Mouse (Mus musculus) liver, embryonic 16.5 days (tissue): ENCODE data around the gene Lrp5. TPM values are rescaled to one million over a fixed set of nuclear protein-coding genes. Genes with fewer than 3 reads are reported as not detected.
"Not testable (repeated sequence)": the region's sequence is repeated elsewhere in the genome, so short reads cannot be mapped to it uniquely, and the experiment has no call there.

Experiments
- ATAC-seq: fragments of 200-750 bp; cut with Nextera tagmentation; 2 replicates; pipeline ENCODE4 v1.8.0; 2017; ENCODE audit warnings: low read depth, mild to moderate bottlenecking, moderate number of reproducible peaks, moderate library complexity
- H3K27ac ChIP-seq: fragments of 300-500 bp; sonication (generic); 2 replicates; pipeline ENCODE4 v1.5.1; 2014; ENCODE audit warnings: mild to moderate bottlenecking, low read length
- H3K27me3 ChIP-seq: fragments of 300-500 bp; sonication (generic); 2 replicates; pipeline ENCODE4 v1.6.1; 2014; ENCODE audit warnings: low read depth, low read length, mixed read lengths; ENCODE audit not compliant: control insufficient read depth, insufficient read depth
- H3K36me3 ChIP-seq: fragments of 300-500 bp; sonication (generic); 2 replicates; pipeline ENCODE4 v1.6.1; 2014; ENCODE audit warnings: mild to moderate bottlenecking; ENCODE audit not compliant: control insufficient read depth, insufficient read depth
- H3K4me1 ChIP-seq: fragments of 300-500 bp; sonication (generic); 2 replicates; pipeline ENCODE4 v1.6.1; 2014; ENCODE audit warnings: low read depth, low read length, mixed read lengths; ENCODE audit not compliant: control insufficient read depth
- H3K4me2 ChIP-seq: fragments of 300-500 bp; sonication (generic); 2 replicates; pipeline ENCODE4 v1.6.1; 2014; ENCODE audit warnings: low read depth, low read length, mixed read lengths
- H3K4me3 ChIP-seq: fragments of 300-500 bp; sonication (generic); 2 replicates; pipeline ENCODE4 v1.5.1; 2014; ENCODE audit warnings: low read depth, mild to moderate bottlenecking, low read length
- H3K9ac ChIP-seq: fragments of 300-500 bp; sonication (generic); 2 replicates; pipeline ENCODE4 v1.6.1; 2014; ENCODE audit warnings: low read depth, low read length
- H3K9me3 ChIP-seq: fragments of 300-500 bp; sonication (generic); replicated peaks from 2 replicates; pipeline ENCODE4 v1.6.1; 2016; ENCODE audit warnings: low read length; ENCODE audit not compliant: control insufficient read depth
- WGBS: fragments of 180-500 bp; shearing (Covaris S2); extraction: QIAGEN DNeasy Blood & Tissue Kit; methylation state at CpG from one replicate; pipeline ENCODE4 v1.1.7; 2014; ENCODE audit not compliant: insufficient replicate concordance; 5-methylcytosine and 5-hydroxymethylcytosine counted together
- polyA plus RNA-seq: library from polyadenylated mRNA; unstranded; fragments of >200 nt; fragmentation: Nextera tagmentation; extraction: Ambion mirVana; gene quantifications from 2 replicates; pipeline ENCODE4 v1.2.1, GENCODE M21; 2015

The Lrp5 gene
- polyA plus RNA-seq, 1 experiment from 2014 or later: 2.7 TPM

GRCm38 (mm10) chr19:3668551-3668950 is 17.8 kb downstream of the Lrp5 start:
- no peak for ATAC-seq
- H3K36me3 ChIP-seq: no peaks in the 10 kb centered on the region
- no peaks in the 10 kb centered on the region; the same call in 1 of the 2 replicates for H3K9me3 ChIP-seq
- no peak overlapping the region for H3K27ac ChIP-seq
- no peaks in the 10 kb centered on the region for H3K27me3 ChIP-seq
- no peak overlapping the region for H3K9ac ChIP-seq
- H3K4me1 ChIP-seq: peaks cover 52% of the 10 kb centered on the region
- no peak overlapping the region for H3K4me2 ChIP-seq
- 60% methylated on average over 10 of the region's 10 CpGs for WGBS
- H3K4me3 ChIP-seq: no peak overlapping the region

DNA sequence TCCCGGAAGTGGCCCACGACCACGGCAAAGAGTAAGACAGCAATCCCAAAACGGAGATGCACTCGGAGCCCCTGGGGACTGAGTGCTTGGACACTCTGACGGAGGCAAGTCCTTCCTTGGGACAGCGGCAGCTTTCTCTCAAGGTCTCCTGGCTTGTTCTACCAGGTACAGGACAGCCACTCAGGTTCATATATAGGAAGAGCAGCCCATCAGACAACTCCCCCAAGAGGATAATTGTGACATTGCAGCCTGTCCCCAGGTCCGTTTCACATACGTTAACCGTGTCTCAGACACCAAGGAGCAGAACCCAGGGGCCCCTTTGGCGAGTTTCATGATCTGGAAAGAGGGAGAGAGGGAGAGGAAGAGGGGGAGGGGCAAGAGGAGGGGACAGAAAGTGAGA is 18.4 kb downstream of the Lrp5 start:
- 36% methylated on average over 11 of the region's 11 CpGs for WGBS
- no peak overlapping the region for H3K4me3 ChIP-seq
- H3K36me3 ChIP-seq: no peaks in the 10 kb centered on the region
- peak overlapping the region; percentile 43; the same call in 1 of the 2 replicates for H3K27ac ChIP-seq
- no peak for ATAC-seq
- H3K9me3 ChIP-seq: no peaks in the 10 kb centered on the region; the same call in 1 of the 2 replicates
- H3K4me1 ChIP-seq: peaks cover 52% of the 10 kb centered on the region
- H3K4me2 ChIP-seq: no peak overlapping the region
- H3K9ac ChIP-seq: no peak overlapping the region
- H3K27me3 ChIP-seq: no peaks in the 10 kb centered on the region

DNA sequence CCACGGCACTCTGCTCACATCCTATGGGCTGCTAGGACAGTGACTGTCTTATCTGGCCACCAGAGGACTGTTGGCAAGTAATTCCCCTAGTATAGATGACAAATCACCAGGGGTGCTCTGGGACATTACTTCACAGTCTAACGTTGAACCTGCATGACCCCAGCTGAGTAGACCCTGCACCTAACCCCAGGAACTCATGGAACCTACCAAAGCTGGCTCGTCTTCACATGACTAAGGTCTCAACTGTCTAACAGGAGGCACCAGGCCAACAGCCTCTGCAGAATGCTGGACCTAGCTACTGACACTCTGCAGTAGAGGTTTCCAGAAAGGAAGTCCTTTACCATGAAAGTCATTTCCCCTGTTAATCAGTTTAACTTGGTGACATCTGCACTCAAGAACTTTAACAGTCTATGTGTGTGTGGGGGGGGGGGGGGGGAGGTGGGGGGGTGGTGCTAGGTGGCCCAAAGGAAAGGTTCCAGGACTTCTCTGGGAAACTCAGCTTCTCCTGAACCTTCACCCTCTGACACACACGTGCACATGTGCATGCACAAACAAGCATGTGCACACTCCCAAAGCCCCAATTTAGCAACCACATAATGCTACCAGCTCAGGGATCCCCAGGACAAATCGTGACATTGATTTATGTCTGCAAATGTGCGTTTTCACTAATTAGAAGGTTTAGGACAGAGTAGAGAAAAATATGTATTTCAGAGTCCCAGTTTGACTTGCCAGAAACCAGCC is 19.0 kb downstream of the Lrp5 start:
- ATAC-seq: no peak
- no peaks in the 10 kb centered on the region for H3K27me3 ChIP-seq
- no peak overlapping the region for H3K9ac ChIP-seq
- no peaks in the 10 kb centered on the region for H3K36me3 ChIP-seq
- peaks cover 52% of the 10 kb centered on the region for H3K4me1 ChIP-seq
- 24% methylated on average over 6 of the region's 6 CpGs for WGBS
- peak overlapping the region; percentile 61 for H3K27ac ChIP-seq
- no peaks in the 10 kb centered on the region for H3K9me3 ChIP-seq
- H3K4me3 ChIP-seq: no peak overlapping the region
- H3K4me2 ChIP-seq: no peak overlapping the region

GRCm38 (mm10) chr19:3666632-3667031 is 19.7 kb downstream of the Lrp5 start:
- ATAC-seq: peak; percentile 64
- 50% methylated on average over 2 of the region's 2 CpGs for WGBS
- Histone ChIP-seq H3K9ac (no peak overlapping the region), H3K27me3 (no peaks in the 10 kb centered on the region), H3K4me2 (no peak overlapping the region), H3K27ac (peak overlapping the region; percentile 61), H3K36me3 (no peaks in the 10 kb centered on the region), H3K4me1 (peaks cover 52% of the 10 kb centered on the region), H3K4me3 (no peak overlapping the region), H3K9me3 (no peaks in the 10 kb centered on the region)

DNA sequence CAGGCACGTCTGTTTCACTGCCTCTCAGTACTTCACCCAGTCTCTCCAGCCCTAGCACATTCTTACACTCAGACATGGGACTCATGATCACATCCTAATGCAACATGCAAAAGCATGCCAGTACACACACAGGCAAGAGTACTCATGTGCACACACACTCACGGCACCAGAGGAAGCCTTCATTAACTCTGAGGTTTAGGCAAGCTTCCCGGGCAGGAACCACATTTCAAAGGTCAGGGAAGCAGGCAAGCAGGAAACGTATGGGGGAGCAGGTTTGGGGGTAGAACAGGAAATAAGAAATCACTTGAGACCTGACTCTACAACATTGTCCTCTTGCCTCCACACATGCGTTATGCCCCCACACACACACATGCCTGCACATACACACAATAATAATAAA is 20.9 kb downstream of the Lrp5 start:
- Histone ChIP-seq H3K4me1 (peaks cover 52% of the 10 kb centered on the region), H3K27me3 (no peaks in the 10 kb centered on the region), H3K9me3 (no peaks in the 10 kb centered on the region), H3K9ac (no peak overlapping the region), H3K36me3 (no peaks in the 10 kb centered on the region), H3K4me2 (no peak overlapping the region), H3K27ac (peak overlapping the region; percentile 61), H3K4me3 (no peak overlapping the region)
- peak; percentile 35 for ATAC-seq
- 12% methylated on average over 5 of the region's 5 CpGs for WGBS

DNA sequence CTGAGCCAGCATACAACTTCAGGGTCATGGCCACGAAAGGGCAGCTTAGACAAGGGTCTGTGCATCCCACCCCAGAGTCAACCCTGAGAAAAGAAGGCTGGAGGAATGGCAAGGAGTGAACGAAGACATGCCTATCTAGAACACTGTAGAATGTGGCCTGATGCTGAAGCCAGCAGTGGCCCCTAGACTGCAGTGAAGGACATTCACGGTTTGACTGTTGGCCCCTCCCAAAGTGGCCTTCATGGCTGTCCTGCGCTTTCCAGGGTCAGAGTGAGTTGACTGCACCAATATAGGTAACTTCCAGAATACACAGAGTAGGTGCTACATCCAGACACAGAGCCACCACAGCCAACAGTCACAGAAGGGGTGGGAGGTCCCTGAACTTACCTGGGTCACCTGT is 28.4 kb downstream of the Lrp5 start:
- Histone ChIP-seq H3K27ac (no peak overlapping the region), H3K9ac (no peak overlapping the region), H3K36me3 (peaks cover 2% of the 10 kb centered on the region; the same call in 1 of the 2 replicates), H3K4me1 (peaks cover 6% of the 10 kb centered on the region), H3K4me3 (no peak overlapping the region), H3K4me2 (no peak overlapping the region), H3K27me3 (no peaks in the 10 kb centered on the region), H3K9me3 (no peaks in the 10 kb centered on the region)
- ATAC-seq: no peak
- WGBS: 73% methylated on average over 4 of the region's 4 CpGs

DNA sequence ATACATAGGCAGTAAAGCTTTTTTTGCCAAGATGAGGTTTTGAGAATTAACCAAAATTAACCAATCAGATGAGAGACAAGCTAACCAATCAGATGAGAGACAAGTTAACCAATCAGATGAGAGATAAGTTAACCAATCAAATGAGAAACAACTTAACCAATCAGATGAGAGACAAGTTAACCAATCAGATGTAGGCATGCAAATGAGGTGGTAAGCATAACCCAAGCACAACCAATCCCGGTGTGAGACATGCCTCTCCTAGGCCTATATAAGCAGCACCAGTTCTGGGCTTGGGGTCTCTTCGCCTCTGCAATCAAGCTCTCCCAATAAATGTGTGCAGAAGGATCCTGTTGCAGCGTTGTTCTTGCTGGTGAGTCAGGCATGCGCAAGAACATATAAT is 29.3 kb downstream of the Lrp5 start:
- not testable (repeated sequence) for H3K27ac ChIP-seq, H3K9ac ChIP-seq, H3K4me3 ChIP-seq, H3K4me1 ChIP-seq, H3K4me2 ChIP-seq, H3K27me3 ChIP-seq, H3K9me3 ChIP-seq, ATAC-seq, H3K36me3 ChIP-seq
- WGBS: 88% methylated on average over 4 of the region's 4 CpGs

- Histone ChIP-seq H3K27me3 (no peaks in the 10 kb centered on the region), H3K9me3 (no peaks in the 10 kb centered on the region), H3K4me2 (no peak overlapping the region), H3K4me1 (peaks cover 6% of the 10 kb centered on the region), H3K4me3 (no peak overlapping the region), H3K9ac (no peak overlapping the region), H3K36me3 (peaks cover 12% of the 10 kb centered on the region), H3K27ac (no peak overlapping the region)
- ATAC-seq: no peak
- 46% methylated on average over 1 of the region's 1 CpGs for WGBS
Observed at GRCm38 (mm10) chr19:3656144-3656543, 30.2 kb downstream of the Lrp5 start.

DNA sequence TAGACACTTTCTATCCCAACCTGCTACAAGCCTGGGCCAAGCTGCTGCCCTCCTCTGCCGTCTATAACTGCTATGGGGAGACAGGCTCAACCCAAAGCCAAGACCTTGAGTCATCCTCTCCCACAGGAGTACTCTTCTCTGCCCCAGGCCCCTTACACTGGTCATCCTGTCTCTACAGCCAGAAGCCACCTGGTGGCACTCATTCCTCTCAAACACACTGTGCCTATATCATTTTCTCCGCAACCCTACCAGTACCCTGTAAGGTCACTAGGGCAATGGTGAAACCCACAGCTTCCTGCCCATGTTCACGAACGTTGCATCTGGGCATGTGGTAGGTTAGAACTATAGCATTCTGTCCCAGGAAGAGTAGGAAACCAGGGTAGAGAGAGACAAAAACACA is 31.4 kb downstream of the Lrp5 start:
- WGBS: 33% methylated on average over 4 of the region's 4 CpGs
- peaks cover 12% of the 10 kb centered on the region for H3K36me3 ChIP-seq
- peaks cover 6% of the 10 kb centered on the region for H3K4me1 ChIP-seq
- no peak overlapping the region for H3K4me2 ChIP-seq
- no peak overlapping the region for H3K9ac ChIP-seq
- ATAC-seq: peak; percentile 28; the same call in 1 of the 2 replicates
- H3K27me3 ChIP-seq: no peaks in the 10 kb centered on the region
- 0 out of 2 replicates have a peak overlapping the region, but pooled peaks have one; percentile 20 for H3K27ac ChIP-seq
- H3K4me3 ChIP-seq: no peak overlapping the region
- no peaks in the 10 kb centered on the region for H3K9me3 ChIP-seq
